Mouse (Mus musculus) right cerebral cortex, postnatal 25 days (tissue): ENCODE measurements around the gene 6430548M08Rik.

Experiments
- DNase-seq: peaks from one replicate; pipeline ENCODE4 v3.0.0; 2022

Gene 6430548M08Rik

GRCm38 (mm10) chr8:120110966-120111365 lies 3.0 kb upstream of the 6430548M08Rik start:
- no peak for DNase-seq

- DNase-seq: no peak
Measured at GRCm38 (mm10) chr8:120111382-120111781, 2.6 kb upstream of the 6430548M08Rik start.

- DNase-seq: no peak
Measured at GRCm38 (mm10) chr8:120112535-120112934, 1.4 kb upstream of the 6430548M08Rik start.

GRCm38 (mm10) chr8:120113306-120113705 lies 646 bp upstream of the 6430548M08Rik start:
- no peak for DNase-seq

- peak; percentile 32 for DNase-seq
Measured at GRCm38 (mm10) chr8:120114315-120114841, 426 bp downstream of the 6430548M08Rik start.

- DNase-seq: no peak
Measured at GRCm38 (mm10) chr8:120116600-120116999, 2.6 kb downstream of the 6430548M08Rik start.

GRCm38 (mm10) chr8:120118162-120118561 lies 4.2 kb downstream of the 6430548M08Rik start:
- no peak for DNase-seq

- no peak for DNase-seq
Measured at GRCm38 (mm10) chr8:120118847-120119246, 4.9 kb downstream of the 6430548M08Rik start.

- no peak for DNase-seq
Measured at GRCm38 (mm10) chr8:120119429-120119828, 5.5 kb downstream of the 6430548M08Rik start.

GRCm38 (mm10) chr8:120119931-120120330 lies 6.0 kb downstream of the 6430548M08Rik start:
- DNase-seq: no peak

- no peak for DNase-seq
Measured at GRCm38 (mm10) chr8:120120951-120121350, 7.0 kb downstream of the 6430548M08Rik start.

- no peak for DNase-seq
Measured at GRCm38 (mm10) chr8:120124261-120124660, 10.3 kb downstream of the 6430548M08Rik start.

GRCm38 (mm10) chr8:120124836-120125389 lies 11.0 kb downstream of the 6430548M08Rik start:
- DNase-seq: no peak

- no peak for DNase-seq
Measured at GRCm38 (mm10) chr8:120126357-120127161, 12.6 kb downstream of the 6430548M08Rik start.

- no peak for DNase-seq
Measured at GRCm38 (mm10) chr8:120129547-120129946, 15.6 kb downstream of the 6430548M08Rik start.

GRCm38 (mm10) chr8:120131158-120131557 lies 17.2 kb downstream of the 6430548M08Rik start:
- no peak for DNase-seq

- no peak for DNase-seq
Measured at GRCm38 (mm10) chr8:120133169-120133568, 19.2 kb downstream of the 6430548M08Rik start.

GRCm38 (mm10) chr8:120135687-120136086 lies 21.7 kb downstream of the 6430548M08Rik start:
- no peak for DNase-seq

GRCm38 (mm10) chr8:120136618-120137017 lies 22.7 kb downstream of the 6430548M08Rik start:
- peak; percentile 88 for DNase-seq

- DNase-seq: no peak
Measured at GRCm38 (mm10) chr8:120138958-120139357, 25.0 kb downstream of the 6430548M08Rik start.

GRCm38 (mm10) chr8:120140769-120141168 lies 26.8 kb downstream of the 6430548M08Rik start:
- DNase-seq: no peak

- DNase-seq: peak; percentile 64
Measured at GRCm38 (mm10) chr8:120143911-120144651, 30.1 kb downstream of the 6430548M08Rik start.

- peak; percentile 55 for DNase-seq
Measured at GRCm38 (mm10) chr8:120144652-120145301, 30.8 kb downstream of the 6430548M08Rik start.
